Mouse (Mus musculus) limb, embryonic 14.5 days (tissue): ENCODE results near the gene Ints1. TPM values are rescaled to one million over a fixed set of nuclear protein-coding genes. Genes with fewer than 3 reads are reported as not detected.

Experiments used
- ATAC-seq: fragments of 200-750 bp; cut with Nextera tagmentation; 2 replicates; pipeline ENCODE4 v1.8.0; 2017; ENCODE audit warnings: low read depth, moderate number of reproducible peaks, moderate TSS enrichment; ENCODE audit not compliant: low FRiP score
- DNase-seq: peaks from one replicate; pipeline ENCODE4 v3.0.0-alpha.2; 2015; ENCODE audit warnings: low spot score
- H3K27ac ChIP-seq: fragments of 300-500 bp; sonication (generic); replicated peaks from 2 replicates; pipeline ENCODE4 v1.5.1; 2014; ENCODE audit warnings: low read depth, mild to moderate bottlenecking, low read length, moderate library complexity, mixed read lengths
- H3K27me3 ChIP-seq: fragments of 300-500 bp; sonication (generic); 2 replicates; pipeline ENCODE4 v1.6.1; 2014; ENCODE audit warnings: low read length, mixed read lengths; ENCODE audit not compliant: control insufficient read depth, insufficient read depth
- H3K36me3 ChIP-seq: fragments of 300-500 bp; sonication (generic); 2 replicates; pipeline ENCODE4 v1.6.1; 2014; ENCODE audit warnings: mild to moderate bottlenecking, low read length, moderate library complexity, mixed read lengths; ENCODE audit not compliant: control insufficient read depth, insufficient read depth
- H3K4me1 ChIP-seq: fragments of 300-500 bp; sonication (generic); 2 replicates; pipeline ENCODE4 v1.6.1; 2014; ENCODE audit warnings: antibody characterized with exemption, low read length, mixed read lengths; ENCODE audit not compliant: control insufficient read depth, insufficient read depth
- H3K4me2 ChIP-seq: fragments of 300-500 bp; sonication (generic); replicated peaks from 2 replicates; pipeline ENCODE4 v1.6.1; 2014; ENCODE audit warnings: low read depth, mild to moderate bottlenecking, low read length, moderate library complexity; ENCODE audit not compliant: severe bottlenecking
- H3K4me3 ChIP-seq: fragments of 300-500 bp; sonication (generic); replicated peaks from 2 replicates; pipeline ENCODE4 v1.5.1; 2014; ENCODE audit warnings: low read length
- H3K9ac ChIP-seq: fragments of 300-500 bp; sonication (generic); 2 replicates; pipeline ENCODE4 v1.6.1; 2014; ENCODE audit warnings: mild to moderate bottlenecking, low read depth, low read length, moderate library complexity; ENCODE audit not compliant: severe bottlenecking
- H3K9me3 ChIP-seq: fragments of 300-500 bp; sonication (generic); 2 replicates; pipeline ENCODE4 v1.6.1; 2016; ENCODE audit warnings: low read length; ENCODE audit not compliant: control insufficient read depth
- POLR2A ChIP-seq: fragments of 200-500 bp; IDR thresholded peaks from 2 replicates; pipeline ENCODE4 v1.8.0; 2012; ENCODE audit warnings: inconsistent platforms, mild to moderate bottlenecking, moderate library complexity, borderline replicate concordance; ENCODE audit not compliant: insufficient read depth, insufficient read length; ENCODE audit errors: extremely low read depth
- WGBS: fragments of 180-500 bp; shearing (Covaris S2); extraction: QIAGEN DNeasy Blood & Tissue Kit; methylation state at CpG from one replicate; pipeline ENCODE4 v1.1.7; 2014; 5-methylcytosine and 5-hydroxymethylcytosine counted together
- polyA plus RNA-seq, 2 experiments: library from polyadenylated mRNA; depleted of rRNA in 1 of 2; stranded (reverse) in 1 of 2; unstranded in 1 of 2; fragments of >200 nt; fragmentation: Nextera tagmentation in 1 of 2; extraction: Ambion mirVana in 1 of 2; gene quantifications; 2 replicates each; pipeline versions ENCODE4 v1.2.1 to v1.2.3; 2012 to 2014

Gene Ints1
- polyA plus RNA-seq (2012; rRNA removed) (50.1 and 69.3 TPM in 2 replicates), polyA plus RNA-seq (2014; fragmentation: Nextera tagmentation; extraction: Ambion mirVana) (35.5 and 37.9 TPM in 2 replicates)

GRCm38 (mm10) chr5:139775216-139775926 is at the start of gene Ints1:
Gene Ints1, minus strand, starts transcription at chr5:139775674.
- Histone ChIP-seq H3K4me1 (no peaks in the 10 kb centered on the region; the same call in 1 of the 2 replicates), H3K9ac (peak within 1 kb of the TSS; percentile 81), H3K27me3 (no peaks in the 10 kb centered on the region), H3K4me3 (peak within 1 kb of the TSS; percentile 99), H3K4me2 (peak within 1 kb of the TSS; percentile 77), H3K27ac (no peak within 1 kb of the TSS), H3K36me3 (peaks cover 32% of the 10 kb centered on the region), H3K9me3 (no peaks in the 10 kb centered on the region)
- ATAC-seq, result peak; percentile 94
- TF ChIP-seq POLR2A, result 0 out of 2 replicates have a peak, but pooled peaks have one; percentile 30
- DNase-seq, result peak; percentile 99
- WGBS, result under 1% methylated on average over 55 of the region's 55 CpGs

DNA sequence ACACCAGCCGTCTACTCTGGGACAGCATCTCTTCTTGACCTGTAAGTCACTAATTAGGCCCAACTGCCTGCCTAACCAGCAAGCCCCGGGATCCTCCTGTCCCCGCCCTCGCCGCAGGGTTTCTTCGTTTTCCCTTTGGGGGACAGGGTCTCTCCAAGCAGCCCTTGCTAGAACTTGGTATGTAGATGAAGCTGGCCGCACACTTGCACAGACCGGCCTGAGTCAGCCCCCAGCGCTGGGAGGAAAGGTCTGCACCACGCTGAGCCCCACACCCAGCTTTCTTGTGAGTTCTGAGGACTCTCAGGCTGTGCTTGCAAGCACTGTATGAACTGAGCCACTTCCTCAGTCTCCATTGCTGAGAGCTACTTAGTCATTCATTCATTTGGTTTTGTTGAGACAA is 49.1 kb upstream of the Ints1 start:
- Histone ChIP-seq H3K27me3 (no peaks in the 10 kb centered on the region), H3K4me2 (no peak overlapping the region), H3K27ac (no peak overlapping the region), H3K4me1 (peaks cover 11% of the 10 kb centered on the region; the same call in 1 of the 2 replicates), H3K9me3 (no peaks in the 10 kb centered on the region), H3K4me3 (no peak overlapping the region), H3K36me3 (peaks cover 28% of the 10 kb centered on the region), H3K9ac (no peak overlapping the region)
- ATAC-seq (no peak), DNase-seq (no peak)
- 90% methylated on average over 10 of the region's 10 CpGs for WGBS
- TF ChIP-seq POLR2A, result no peak

DNA sequence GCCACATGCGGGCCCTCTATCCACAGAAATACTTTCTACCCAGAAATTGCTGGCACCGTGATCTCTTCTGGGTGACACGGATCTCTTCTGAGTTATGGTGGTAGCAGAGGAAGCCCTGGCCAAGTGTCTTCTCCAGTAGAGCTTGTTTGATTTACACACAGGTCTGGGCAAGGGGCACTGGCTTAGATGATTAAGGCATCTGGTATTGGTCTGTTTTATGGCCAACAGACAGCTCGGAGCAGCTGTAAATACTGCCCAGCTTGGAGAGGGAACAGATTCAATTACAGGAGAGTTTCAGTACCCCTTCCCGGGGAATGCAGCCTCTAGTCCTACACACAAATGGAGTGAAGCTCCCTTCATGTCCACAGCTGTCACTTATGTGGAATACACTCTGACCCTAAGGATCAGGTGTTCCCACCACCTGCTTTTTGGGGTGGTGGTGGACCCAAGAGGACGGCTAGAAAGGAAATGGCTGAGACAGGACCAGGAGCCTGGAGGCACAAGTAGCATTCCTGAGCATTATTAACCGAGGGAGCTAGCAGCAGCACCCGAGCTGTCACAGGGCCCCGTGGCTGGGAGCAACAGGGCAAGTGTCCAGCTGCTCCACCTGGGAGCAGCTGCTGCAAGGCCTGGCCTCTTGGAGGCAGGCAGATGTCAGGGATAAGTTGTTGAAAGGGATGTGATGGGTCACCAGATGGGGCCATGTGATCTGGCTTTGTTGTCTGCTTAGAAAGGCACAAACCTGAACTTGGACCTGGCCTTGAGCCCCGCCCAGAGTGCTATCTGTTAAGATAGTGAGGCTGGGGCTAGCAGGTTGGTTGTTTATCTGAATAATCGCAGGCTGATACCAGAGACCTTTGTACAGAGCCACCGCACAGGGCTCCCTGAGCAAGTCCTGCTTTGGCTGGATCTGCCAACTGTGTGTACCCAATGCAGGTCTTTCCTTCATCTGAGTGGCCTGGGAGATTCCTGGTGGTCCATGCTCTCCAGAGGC is 46.3 kb upstream of the Ints1 start:
- Histone ChIP-seq H3K27ac (no peak overlapping the region), H3K4me1 (peaks cover 11% of the 10 kb centered on the region; the same call in 1 of the 2 replicates), H3K4me3 (no peak overlapping the region), H3K27me3 (no peaks in the 10 kb centered on the region), H3K4me2 (no peak overlapping the region), H3K9me3 (no peaks in the 10 kb centered on the region), H3K9ac (no peak overlapping the region), H3K36me3 (peaks cover 28% of the 10 kb centered on the region)
- peak; percentile 39 for DNase-seq
- no peak for TF ChIP-seq POLR2A
- peak; percentile 71 for ATAC-seq
- WGBS, result 38% methylated on average over 12 of the region's 12 CpGs

- ATAC-seq, result no peak
- Histone ChIP-seq H3K4me1 (no peaks in the 10 kb centered on the region), H3K4me2 (no peak within 1 kb of the TSS), H3K4me3 (no peak within 1 kb of the TSS), H3K27ac (no peak within 1 kb of the TSS), H3K9ac (no peak within 1 kb of the TSS), H3K9me3 (no peaks in the 10 kb centered on the region), H3K36me3 (peaks cover 27% of the 10 kb centered on the region), H3K27me3 (0 out of 2 replicates have a peak, but pooled peaks cover 2% of the 10 kb centered on the region)
- DNase-seq, result no peak
- no peak for TF ChIP-seq POLR2A
- WGBS, result 78% methylated on average over 9 of the region's 9 CpGs
These were observed 44.2 kb upstream of the Ints1 start, which contains the start of gene Tmem184a for GRCm38 (mm10) chr5:139819538-139820181. Gene Tmem184a, minus strand, starts transcription at chr5:139819917.

DNA sequence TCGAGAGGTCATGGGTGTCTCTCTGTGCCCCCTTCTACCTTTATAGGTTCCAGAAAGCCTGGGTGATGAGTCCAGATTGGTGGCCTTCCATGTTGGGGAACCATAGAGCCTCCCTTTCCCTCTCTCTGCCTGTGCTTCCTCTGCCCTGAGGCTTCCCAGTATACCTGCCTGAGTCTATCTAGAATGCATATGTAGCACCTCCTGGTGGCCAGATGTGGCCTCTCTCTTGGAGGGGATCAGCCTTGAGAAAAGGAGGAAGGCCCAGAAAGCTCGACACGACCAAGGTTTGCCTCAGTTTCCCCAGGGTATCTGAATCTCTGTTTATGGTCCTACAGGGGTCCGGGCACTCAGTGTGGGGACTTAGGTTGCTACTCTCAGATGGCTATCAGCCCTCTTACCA is 43.3 kb upstream of the Ints1 start:
- Histone ChIP-seq H3K27me3 (peaks cover 8% of the 10 kb centered on the region; the same call in 1 of the 2 replicates), H3K9ac (no peak overlapping the region), H3K36me3 (peaks cover 23% of the 10 kb centered on the region), H3K4me3 (no peak overlapping the region), H3K4me2 (no peak overlapping the region), H3K9me3 (no peaks in the 10 kb centered on the region), H3K4me1 (no peaks in the 10 kb centered on the region), H3K27ac (no peak overlapping the region)
- no peak for TF ChIP-seq POLR2A
- ATAC-seq, result no peak
- no peak for DNase-seq
- WGBS, result 49% methylated on average over 4 of the region's 4 CpGs
